Mouse (Mus musculus) kidney, postnatal 14 days (tissue): ENCODE results near the gene Gimap3.

Experiments
- DNase-seq: peaks from one replicate; pipeline ENCODE4 v3.0.0; 2022; ENCODE audit warnings: mixed read lengths

Gimap3 gene

DNA sequence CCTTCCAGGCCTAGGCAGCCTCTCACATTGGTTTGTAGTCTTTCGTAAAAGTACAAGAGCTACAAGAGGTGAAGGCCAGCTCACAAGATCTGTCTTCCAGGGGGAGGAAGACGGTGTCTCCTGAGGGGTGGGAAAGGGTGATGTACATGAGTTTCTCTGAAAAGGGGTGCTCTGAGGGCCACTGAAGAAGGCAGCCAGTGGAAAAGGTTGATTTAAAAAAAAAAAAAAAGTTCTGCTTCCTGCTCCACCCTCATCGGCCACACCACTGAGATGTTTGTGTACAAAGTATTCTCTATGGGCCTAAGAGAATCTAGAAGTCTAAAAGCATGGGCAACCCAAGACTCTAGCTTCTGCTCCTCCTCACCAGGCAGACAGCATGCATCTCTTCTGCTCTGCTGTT lies at the start of gene Gimap3:
Gene Gimap3, minus strand, starts transcription at position 156 of the 400 bp plus-strand sequence.
- no peak for DNase-seq

DNA sequence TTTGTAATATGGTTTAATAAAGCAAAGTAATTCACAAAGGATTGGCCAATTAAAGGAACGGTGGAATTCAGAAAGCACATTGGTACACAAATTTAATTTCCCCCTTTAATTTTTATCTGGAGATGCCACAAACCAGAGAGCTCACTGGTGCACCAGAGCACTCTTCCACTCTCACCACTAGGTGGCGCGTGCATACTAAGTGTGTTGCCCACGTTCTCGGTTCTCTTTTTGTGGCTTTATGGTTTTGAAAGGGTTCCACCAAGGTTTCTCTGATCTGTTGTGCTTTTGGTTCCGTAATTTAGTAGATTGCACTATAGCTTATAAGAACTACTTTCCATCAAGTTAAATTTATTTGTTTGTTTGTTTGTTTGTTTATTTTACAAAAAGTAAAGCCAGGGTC lies 47.2 kb upstream of the Gimap3 start:
- peak; percentile 87 for DNase-seq

DNA sequence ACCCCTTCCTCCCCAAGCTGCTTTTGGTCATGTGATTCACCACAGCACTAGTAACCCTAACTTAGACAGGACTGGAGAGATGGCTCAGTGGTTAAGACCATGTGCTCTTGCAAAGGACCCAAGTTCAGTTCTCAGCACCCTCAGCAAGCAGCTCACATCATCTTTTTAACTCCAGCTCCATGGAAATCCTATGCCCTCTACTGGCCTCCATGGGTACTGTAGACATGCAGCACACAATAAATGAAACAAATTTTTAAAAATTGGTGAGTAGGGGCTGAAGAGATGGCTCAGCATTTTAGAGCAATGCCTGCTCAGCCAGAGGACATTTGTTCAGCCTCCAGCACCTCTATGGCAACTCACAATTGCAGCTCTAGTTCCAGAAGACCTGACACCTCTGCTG lies 44.4 kb upstream of the Gimap3 start:
- no peak for DNase-seq

DNA sequence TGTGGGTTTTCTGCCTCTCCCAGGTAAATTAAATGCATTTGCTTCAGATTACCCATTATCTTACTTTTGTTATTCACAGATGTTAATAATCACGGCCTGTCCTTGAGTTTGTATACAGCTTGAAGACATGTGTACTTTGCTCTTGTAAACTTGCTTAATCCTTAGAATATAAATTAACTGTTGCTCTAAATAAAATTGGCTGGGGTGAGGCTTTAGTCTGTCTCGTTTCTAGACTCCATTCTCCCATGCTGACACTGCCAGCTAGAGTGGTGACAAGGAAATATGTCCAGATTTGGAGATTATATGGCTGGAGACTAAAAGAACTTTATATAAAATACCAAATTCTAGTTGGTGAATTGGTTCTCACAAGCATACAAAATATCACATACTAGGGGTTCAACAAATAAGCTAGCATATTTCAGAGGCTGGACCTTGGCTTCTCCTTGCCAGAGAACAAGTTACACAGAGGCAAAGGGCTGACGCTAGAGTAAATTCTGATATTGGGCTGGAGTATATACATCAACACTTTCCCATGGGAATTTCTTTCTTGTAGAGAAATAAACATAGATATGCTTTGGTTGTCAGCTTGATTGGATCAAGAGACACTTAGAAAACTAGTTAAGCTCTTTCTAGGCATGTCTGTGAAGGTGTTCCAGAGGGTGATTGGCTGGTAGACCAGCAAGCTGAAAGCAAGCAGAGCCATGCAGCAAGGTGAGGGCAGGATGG lies 39.0 kb upstream of the Gimap3 start:
- DNase-seq: no peak

DNA sequence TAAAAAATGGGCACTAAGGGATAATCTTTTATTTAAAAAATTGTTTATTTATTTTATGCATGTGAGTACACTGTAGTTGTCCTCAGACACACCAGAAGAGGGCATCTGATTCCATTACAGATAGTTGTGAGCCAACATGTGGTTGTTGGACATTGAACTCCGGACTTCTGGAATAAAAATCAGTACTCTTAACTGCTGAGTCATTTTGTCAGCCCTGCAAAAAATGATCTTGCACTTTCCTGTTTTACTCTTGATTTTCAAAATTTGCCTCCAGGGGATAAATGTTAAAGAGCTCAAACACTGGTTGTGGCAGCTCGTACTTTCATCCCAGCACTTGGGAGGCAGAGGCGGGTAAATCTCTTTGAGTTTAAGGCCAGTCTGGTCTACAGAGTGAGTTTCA lies 36.1 kb upstream of the Gimap3 start:
- no peak for DNase-seq

DNA sequence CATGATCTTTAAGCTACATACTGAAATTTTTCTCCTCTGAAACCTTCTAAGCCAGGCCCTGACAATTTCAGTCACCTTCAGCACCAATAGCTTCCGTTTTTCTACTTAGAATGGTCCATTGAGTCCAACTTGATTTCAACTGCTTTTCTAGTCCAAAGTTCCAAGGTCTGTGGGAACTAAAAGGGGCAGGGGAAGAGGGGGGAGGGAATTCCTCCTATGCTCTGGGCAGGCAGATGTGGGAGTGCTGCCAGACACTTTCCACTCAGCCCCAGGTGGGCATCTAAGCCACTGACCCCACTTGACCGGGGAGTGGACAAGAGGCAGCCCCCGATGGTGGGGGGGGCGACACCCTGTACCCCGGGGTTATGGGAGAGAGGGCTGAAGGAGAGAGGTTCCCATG lies 33.7 kb upstream of the Gimap3 start:
- DNase-seq: peak; percentile 57

DNA sequence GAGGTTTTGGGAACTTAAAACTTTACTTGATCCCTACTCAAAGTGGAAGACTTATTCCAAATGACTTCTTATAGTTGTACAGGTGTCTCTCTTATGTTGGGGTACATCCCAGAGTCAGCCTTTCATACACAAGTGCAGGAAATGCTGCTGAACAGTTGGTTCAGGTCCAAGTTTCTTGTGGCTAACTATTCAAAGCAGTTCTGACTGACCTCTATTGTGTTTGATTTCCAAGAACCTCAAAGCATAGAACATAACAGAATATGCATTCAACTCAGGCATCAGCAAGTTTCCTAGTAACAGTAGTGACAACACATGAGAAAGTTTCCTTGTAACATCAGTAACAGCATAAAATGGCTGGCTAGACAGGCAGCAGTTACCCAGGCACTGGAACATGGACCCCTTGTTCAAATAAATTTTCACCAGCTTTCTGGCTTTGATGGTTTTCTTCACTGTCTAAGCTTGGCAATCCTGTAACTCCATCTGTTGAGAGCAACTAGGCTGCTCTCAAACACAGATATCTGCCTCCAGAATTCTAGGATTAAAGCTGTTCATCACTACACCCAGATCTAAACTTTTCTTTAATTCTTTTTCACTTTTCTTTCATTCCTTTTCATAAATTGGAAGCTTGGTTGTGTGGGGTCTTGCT lies 32.9 kb upstream of the Gimap3 start:
- DNase-seq: no peak

DNA sequence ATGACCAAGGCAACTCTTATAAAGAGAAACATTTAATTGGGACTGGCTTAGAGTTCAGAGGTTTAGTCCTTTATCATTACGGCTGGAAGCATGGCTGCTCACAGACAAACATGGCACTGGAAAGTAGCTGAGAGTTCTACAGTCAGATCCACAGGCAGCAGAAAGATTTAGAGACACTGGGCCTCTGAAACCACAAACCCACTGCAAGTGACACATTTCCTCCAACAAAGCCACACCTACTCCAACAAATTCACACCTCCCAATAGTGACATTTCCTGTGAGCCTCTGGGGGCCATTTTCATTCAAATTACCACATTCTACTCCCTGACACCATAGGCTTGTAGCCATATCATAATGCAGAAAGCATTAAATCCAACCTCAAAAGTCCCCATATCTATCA lies 31.2 kb upstream of the Gimap3 start:
- DNase-seq: no peak

DNA sequence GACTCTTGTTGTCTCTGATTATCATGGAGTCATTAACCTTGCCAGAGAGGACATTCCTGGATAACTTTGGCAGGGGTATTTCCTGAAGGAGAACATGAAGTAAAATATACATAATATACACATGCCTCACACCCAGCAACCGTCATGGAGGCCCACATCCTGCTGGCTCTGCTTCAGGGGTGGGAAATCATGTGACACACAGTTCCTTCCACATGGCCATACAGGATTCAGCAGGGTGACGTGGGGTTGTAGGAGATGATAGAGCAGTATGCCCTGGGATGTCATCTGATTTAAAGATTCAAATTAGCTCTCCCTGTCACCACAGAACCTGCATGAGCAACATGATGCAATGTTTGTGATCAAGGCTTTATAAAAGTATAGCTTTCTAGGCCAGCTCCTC lies 17.2 kb upstream of the Gimap3 start:
- DNase-seq: no peak

DNA sequence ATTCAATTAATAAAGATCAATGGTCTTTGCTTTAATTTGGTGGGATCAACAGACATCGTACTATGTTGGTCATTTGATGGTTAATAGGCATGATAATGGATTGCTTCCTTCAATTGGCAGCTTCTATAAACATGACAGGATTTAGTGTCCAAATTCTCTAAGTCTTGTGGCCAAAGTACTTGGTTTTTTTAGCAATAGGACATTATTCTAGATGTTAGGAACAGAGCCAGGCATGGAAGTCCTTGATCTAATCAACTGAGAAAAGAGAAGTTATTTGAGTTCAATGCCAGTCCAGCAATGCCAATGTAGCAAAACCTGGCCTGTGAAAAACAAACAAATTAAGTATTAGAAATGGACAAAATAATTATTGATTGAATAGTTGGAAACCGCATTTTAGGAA lies 14.9 kb upstream of the Gimap3 start:
- DNase-seq: no peak

DNA sequence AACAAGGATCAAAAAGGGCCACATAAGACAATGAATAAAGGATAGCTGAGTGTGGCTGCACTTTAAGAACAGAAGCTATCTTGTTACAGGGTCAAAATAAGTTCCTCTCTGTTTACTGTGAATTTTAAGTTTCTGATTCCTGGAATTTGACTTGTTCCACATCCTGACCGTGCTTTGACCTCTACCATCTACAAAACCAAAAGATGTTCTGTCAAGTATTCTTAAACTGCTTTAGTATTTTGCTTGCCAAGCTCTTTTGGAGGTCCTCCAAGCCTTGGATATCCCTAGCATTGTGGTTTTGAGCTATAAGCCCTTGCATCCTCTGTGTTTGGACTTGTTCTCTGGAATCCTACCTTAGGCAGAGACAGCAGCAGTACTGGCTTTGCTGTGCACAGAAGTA lies 14.5 kb upstream of the Gimap3 start:
- DNase-seq: peak; percentile 77

DNA sequence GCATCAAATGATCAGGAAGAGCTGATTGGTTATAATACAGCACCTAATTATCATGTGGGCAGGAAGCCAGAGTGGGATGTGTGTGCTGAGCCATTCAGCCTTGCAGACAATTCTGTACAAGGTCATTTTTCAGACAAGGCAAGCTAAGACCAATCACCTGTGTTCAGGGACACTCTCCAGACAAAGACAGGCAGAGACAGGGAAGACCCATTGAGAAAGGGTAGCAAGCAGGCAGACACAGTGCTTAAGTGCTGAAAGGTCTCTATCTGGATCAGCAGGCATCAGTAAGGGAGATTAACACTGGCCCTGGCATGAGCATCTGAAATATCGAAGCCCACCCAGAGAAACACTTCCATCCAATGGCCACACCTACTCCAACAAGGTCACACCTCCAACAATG lies 13.8 kb upstream of the Gimap3 start:
- DNase-seq: no peak

DNA sequence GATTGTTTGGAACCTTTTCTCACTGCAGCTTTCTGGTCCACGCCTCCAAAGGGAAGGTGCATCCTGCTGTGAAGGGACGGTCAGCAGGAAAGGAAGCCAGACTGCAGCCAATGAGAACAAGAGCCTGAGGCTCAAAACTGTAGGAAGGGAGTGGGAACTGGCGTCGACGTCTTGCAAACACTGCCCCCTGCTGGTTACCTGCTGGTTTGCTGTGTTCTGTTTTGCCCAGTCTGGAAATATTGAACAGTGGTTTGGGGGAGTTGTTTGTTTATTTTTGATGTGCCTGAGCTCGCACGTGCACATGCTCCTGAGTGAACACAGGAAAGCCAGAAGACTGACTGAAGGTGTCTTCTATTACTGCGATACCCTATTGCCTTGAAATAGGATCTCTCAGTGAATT lies 1.4 kb upstream of the Gimap3 start:
- peak; percentile 90 for DNase-seq

DNA sequence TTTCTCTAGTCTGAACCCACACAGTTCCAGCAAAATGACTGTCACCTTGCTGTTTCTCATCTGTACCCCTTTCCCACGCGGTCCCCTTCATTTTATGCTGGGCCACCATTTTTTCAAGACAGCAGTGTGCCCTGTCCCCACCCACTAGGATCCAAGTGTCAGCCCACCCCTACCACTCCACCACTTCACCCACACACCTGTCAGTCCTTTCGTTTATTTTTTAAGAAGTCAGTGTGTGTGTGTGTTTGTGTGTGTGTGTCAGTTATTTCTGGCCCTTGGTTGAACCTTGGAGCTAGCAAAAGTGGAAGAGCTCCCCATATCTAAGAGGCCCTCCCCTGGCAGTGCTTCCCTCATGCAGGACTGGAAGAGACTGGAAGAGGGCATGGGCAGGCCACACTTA lies 1.7 kb downstream of the Gimap3 start:
- no peak for DNase-seq

DNA sequence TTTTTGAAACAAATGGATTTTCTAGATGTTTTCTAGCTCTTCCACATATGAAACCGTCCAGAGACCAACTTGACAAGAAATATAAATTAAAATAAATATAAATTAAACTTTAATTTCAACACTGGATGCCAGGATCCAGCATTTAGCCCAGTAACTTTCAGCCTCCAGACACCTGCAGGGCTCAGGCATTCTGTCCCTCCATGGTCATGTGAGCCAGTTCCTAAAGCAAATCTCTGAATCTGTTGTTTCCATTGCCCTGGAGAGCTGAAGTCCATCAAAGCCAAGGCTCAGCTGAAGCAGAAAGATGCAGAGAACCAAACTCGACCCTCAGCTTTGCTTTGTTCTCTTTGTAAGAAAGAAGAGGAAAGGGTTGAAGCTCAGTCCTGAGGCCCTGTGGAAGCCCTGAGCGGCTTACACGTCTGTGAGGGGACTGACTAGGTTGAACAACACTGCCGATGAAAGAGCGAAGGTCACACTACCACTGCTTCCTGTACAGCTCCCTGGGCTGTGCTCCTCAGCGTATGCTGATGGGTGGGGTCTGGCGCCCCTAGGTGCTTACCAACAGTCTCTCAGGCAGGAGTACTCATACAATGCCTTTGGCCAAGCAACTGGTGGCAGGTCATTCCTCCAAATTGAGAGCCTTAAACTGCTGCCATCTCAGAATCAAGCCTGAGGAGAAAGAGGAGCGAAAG lies 2.3 kb downstream of the Gimap3 start:
- no peak for DNase-seq

DNA sequence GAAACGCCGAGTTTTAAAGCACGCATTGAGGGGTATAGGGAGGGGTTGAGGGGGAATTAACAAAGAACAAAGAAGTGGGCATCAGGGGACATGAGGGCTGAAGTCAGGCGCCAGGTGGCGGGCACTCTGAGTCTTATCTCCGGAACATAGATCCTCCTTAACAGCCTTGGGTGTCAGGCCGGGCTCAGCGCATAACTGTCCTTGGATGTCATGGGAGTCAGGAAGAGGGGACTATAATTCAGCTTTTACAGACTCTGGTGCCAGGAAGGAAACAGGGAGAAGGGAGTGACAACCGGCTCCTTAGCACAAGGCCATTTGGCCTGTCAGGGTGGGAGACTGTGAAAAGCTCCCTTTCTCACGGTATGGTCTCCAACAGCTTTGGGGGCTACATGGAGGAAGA lies 6.2 kb downstream of the Gimap3 start:
- no peak for DNase-seq

DNA sequence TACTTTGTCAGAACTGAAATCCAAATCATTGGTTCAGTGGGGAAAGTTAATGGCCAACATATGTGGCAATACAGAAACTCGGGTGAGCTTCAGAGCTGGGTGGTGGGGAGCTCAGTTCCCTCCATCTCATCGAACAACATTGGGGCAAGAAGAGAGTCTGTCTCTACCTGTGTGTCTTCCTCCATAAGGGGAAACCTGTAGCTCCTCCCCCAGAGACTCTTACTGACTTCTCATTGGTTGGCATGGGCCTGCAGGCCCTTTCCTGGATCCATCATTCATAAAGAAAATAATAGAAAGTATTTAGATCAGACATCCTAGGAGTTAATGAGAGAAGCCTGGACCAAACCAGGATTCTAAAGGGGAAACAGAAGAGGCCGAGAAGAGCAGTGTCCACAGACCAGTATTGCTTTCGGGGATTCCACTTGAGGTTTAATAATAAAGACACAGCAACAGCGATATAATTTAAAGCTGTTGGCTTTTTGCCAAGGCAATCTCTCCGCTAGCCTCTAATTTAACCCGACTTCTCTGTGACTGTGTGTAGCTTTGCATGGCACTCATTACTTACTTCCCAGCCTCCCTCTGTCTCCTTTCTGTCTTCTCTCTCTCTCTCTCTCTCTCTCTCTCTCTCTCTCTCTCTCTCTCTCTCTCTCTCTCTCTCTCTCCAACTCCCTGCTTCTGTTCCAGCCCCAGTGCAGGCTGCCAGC lies 6.9 kb downstream of the Gimap3 start:
- DNase-seq: no peak

DNA sequence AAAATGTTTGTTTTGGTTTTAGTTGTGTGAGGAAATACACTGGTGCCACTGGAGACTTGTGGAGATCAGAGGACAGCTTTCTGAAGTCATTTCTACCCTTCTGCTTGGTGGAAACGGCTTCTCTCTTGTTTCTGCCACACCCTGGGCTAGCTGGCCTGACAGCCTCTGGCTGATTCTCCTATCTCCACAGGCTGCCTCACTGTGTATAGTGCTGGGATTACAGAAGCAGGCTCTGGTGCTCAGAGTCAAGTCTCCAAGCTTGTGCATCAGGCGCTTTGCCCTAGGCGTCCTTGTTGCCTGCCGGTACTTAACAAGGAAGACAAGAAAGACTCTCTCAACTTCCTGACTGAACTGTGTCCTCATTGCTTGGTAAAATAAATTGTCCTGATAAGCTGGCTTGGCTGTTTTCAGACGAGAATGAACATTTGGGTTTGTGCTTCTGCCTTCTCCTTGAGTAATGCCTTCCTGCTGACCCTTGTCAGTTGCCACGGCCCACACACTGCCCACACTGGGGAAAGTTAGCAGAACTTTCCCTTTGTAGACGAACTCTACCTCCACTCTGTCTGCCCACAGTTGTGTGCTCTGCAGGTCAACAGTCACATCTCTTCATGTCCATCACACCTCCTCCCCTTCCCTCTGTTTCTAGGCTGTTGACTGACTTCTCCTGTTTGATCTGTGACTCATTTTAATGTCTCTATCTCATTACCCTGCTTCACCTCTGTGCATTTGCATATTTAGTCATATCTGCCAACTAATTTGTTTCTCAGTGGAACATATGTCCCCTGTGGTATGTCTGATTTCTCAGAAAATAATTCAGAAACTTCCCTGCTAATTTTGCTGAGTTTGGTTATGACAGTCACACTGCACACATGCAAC lies 23.3 kb downstream of the Gimap3 start:
- DNase-seq: peak; percentile 42

DNA sequence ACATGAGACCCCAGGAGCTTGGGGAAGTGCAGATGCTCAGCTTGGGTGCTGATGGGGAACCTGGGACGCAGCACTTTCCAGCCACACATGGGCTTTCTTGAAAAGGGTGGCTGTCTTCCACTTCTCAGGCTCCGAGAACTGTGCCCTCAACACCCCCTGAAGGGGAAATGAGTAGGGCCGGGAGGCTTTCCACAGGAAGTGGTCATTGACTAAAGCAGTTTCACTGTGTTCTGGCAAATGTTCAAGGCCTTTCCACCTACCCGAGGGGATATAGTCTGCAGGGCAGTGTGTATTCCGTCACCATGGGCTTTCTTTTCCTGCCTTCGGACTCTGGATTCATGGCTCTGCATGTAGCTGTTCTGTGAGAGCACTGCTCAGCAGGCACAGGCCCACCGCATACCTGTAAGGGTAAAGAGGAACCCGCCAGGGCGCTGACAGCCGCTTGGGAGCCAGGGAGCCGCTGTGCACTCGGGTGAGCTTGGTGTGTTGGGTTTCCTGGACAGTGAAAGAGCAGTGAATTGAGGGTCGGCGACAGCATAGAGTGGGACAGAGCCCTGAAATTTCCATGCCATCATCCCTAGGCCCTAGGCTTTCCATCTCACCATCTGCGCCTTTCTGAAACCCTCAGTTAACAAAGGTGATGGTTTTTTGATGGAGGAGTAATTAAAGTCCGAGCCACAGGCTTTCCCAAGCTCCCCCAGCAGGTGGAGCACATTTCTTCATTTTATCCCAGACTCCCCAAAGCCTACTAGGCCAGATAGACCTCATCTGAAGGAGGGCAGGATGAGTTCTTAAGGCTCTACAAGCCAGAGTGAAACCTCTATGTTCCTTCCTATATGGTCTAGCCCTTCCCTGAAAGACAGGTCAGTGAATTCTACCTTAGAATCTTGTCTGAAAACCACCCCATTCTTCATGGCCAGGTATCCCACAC lies 24.4 kb downstream of the Gimap3 start, which contains the start of gene Gimap5:
Gene Gimap5, plus strand, starts transcription at position 239 of the 931 bp plus-strand sequence.
- peak; percentile 79 for DNase-seq

DNA sequence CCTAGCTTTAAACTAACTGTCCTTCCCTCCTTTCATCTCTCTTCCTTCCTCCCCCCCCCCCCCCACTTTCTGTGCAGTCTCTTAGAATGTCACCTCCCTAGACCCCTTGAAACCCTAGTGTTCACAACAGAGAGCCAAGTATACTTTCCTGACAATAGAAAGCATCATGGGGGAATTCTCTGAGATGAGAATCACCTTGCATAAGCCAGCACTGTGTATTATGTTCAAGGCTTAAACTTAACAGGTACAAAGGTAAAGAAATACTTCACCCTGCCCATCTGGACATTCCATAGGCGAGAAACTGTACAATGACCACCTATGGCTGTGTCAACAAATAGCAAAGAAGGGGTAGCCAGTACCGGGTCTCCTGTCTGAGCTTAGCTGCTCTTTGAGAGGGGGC lies 25.2 kb downstream of the Gimap3 start:
- DNase-seq: no peak
